Mouse (Mus musculus) macrophage (primary cell): ENCODE results near the gene Hand1. TPM values are rescaled to one million over a fixed set of nuclear protein-coding genes. Genes with fewer than 3 reads are reported as not detected.
"Not testable (repeated sequence)": the region's sequence is repeated elsewhere in the genome, so short reads cannot be mapped to it uniquely, and the experiment has no call there.

Experiments used
- H3K27ac ChIP-seq: fragments of 350-480 bp; formaldehyde crosslinking; 2 replicates; pipeline ENCODE4 v1.9.0; 2021
- H3K36me3 ChIP-seq: fragments of 350-480 bp; formaldehyde crosslinking; 2 replicates; pipeline ENCODE4 v1.9.0; 2021; ENCODE audit errors: inconsistent target
- H3K4me3 ChIP-seq: fragments of 350-480 bp; formaldehyde crosslinking; 2 replicates; pipeline ENCODE4 v1.9.0; 2021; ENCODE audit errors: inconsistent target
- H3K79me2 ChIP-seq: fragments of 350-480 bp; formaldehyde crosslinking; 2 replicates; pipeline ENCODE4 v1.9.0; 2021; ENCODE audit errors: inconsistent target
- WGBS: methylation state at CpG from one replicate; pipeline ENCODE4 v1.1.7; 2026; ENCODE audit warnings: inconsistent platforms; ENCODE audit not compliant: missing documents; 5-methylcytosine and 5-hydroxymethylcytosine counted together
- polyA plus RNA-seq: library from polyadenylated mRNA; stranded (reverse); fragments of 250-400 nt; gene quantifications from 3 replicates; pipeline ENCODE4 v1.2.4, GENCODE M21; 2018; ENCODE audit warnings: inconsistent platforms

Hand1 gene
- polyA plus RNA-seq, 1 experiment from 2014 or later = not detected

GRCm38 (mm10) chr11:57827048-57827914 is 5.3 kb downstream of the Hand1 start:
- no peak overlapping the region for H3K4me3 ChIP-seq
- WGBS = 6% methylated on average over 41 of the region's 41 CpGs

GRCm38 (mm10) chr11:57825234-57825633 is 7.4 kb downstream of the Hand1 start:
- H3K4me3 ChIP-seq, H3K27ac ChIP-seq, H3K36me3 ChIP-seq, H3K79me2 ChIP-seq: not testable (repeated sequence)
- 63% methylated on average over 9 of the region's 11 CpGs for WGBS

More at GRCm38 (mm10) chr11:57827048-57827914, 5.3 kb downstream of the Hand1 start:
- Histone ChIP-seq H3K27ac (no peak overlapping the region), H3K36me3 (no peaks in the 10 kb centered on the region), H3K79me2 (no peaks in the 10 kb centered on the region)

GRCm38 (mm10) chr11:57823714-57824113 is 8.9 kb downstream of the Hand1 start:
- 93% methylated on average over 7 of the region's 7 CpGs for WGBS
- H3K4me3 ChIP-seq = no peak overlapping the region

GRCm38 (mm10) chr11:57823159-57823558 is 9.5 kb downstream of the Hand1 start:
- H3K36me3 ChIP-seq, H3K4me3 ChIP-seq, H3K27ac ChIP-seq, H3K79me2 ChIP-seq: not testable (repeated sequence)
- 88% methylated on average over 2 of the region's 2 CpGs for WGBS

More at GRCm38 (mm10) chr11:57823714-57824113, 8.9 kb downstream of the Hand1 start:
- Histone ChIP-seq H3K79me2 (no peaks in the 10 kb centered on the region), H3K36me3 (no peaks in the 10 kb centered on the region), H3K27ac (no peak overlapping the region)

GRCm38 (mm10) chr11:57819999-57820581 is 12.5 kb downstream of the Hand1 start:
- no peaks in the 10 kb centered on the region for H3K79me2 ChIP-seq
- H3K27ac ChIP-seq = no peak overlapping the region
- WGBS = 28% methylated on average over 9 of the region's 9 CpGs
- H3K36me3 ChIP-seq = no peaks in the 10 kb centered on the region
- no peak overlapping the region for H3K4me3 ChIP-seq

- Histone ChIP-seq H3K79me2 (no peaks in the 10 kb centered on the region), H3K36me3 (no peaks in the 10 kb centered on the region), H3K27ac (no peak overlapping the region), H3K4me3 (no peak overlapping the region)
- WGBS = 97% methylated on average over 4 of the region's 4 CpGs
Observed at GRCm38 (mm10) chr11:57818189-57818588, 14.4 kb downstream of the Hand1 start.

GRCm38 (mm10) chr11:57813641-57814040 is 19.0 kb downstream of the Hand1 start:
- no peaks in the 10 kb centered on the region for H3K79me2 ChIP-seq
- peaks cover 18% of the 10 kb centered on the region for H3K36me3 ChIP-seq
- 98% methylated on average over 3 of the region's 3 CpGs for WGBS
- H3K27ac ChIP-seq = no peak overlapping the region
- H3K4me3 ChIP-seq = no peak overlapping the region

GRCm38 (mm10) chr11:57812212-57812611 is 20.4 kb downstream of the Hand1 start:
- Histone ChIP-seq H3K36me3 (peaks cover 27% of the 10 kb centered on the region), H3K4me3 (no peak overlapping the region), H3K79me2 (no peaks in the 10 kb centered on the region), H3K27ac (no peak overlapping the region)
- WGBS = 91% methylated on average over 8 of the region's 8 CpGs

- Histone ChIP-seq H3K27ac (no peak overlapping the region), H3K36me3 (peaks cover 32% of the 10 kb centered on the region), H3K4me3 (no peak overlapping the region), H3K79me2 (no peaks in the 10 kb centered on the region)
- 96% methylated on average over 7 of the region's 7 CpGs for WGBS
Observed at GRCm38 (mm10) chr11:57811006-57811405, 21.6 kb downstream of the Hand1 start.

- Histone ChIP-seq H3K36me3 (peaks cover 32% of the 10 kb centered on the region), H3K79me2 (no peaks in the 10 kb centered on the region; the same call in 1 of the 2 replicates), H3K4me3 (no peak overlapping the region), H3K27ac (no peak overlapping the region)
- WGBS = 97% methylated on average over 8 of the region's 8 CpGs
Observed at GRCm38 (mm10) chr11:57809732-57810098, 22.9 kb downstream of the Hand1 start.

- H3K27ac ChIP-seq = no peak overlapping the region
- H3K4me3 ChIP-seq = no peak overlapping the region
- 92% methylated on average over 14 of the region's 17 CpGs for WGBS
- H3K36me3 ChIP-seq = peaks cover 32% of the 10 kb centered on the region
- peaks cover 4% of the 10 kb centered on the region; the same call in 1 of the 2 replicates for H3K79me2 ChIP-seq
Observed at GRCm38 (mm10) chr11:57809017-57809731, 23.4 kb downstream of the Hand1 start.

- H3K27ac ChIP-seq = no peak overlapping the region
- H3K4me3 ChIP-seq = no peak overlapping the region
- H3K79me2 ChIP-seq = peaks cover 23% of the 10 kb centered on the region; the same call in 1 of the 2 replicates
- 91% methylated on average over 3 of the region's 3 CpGs for WGBS
- peaks cover 27% of the 10 kb centered on the region; the same call in 1 of the 2 replicates for H3K36me3 ChIP-seq
Observed at GRCm38 (mm10) chr11:57805047-57805446, 27.6 kb downstream of the Hand1 start.

GRCm38 (mm10) chr11:57802511-57802870 is 30.1 kb downstream of the Hand1 start:
- WGBS = 2% methylated on average over 18 of the region's 18 CpGs
- Histone ChIP-seq H3K4me3 (peak overlapping the region; percentile 34), H3K36me3 (peaks cover 8% of the 10 kb centered on the region; the same call in 1 of the 2 replicates), H3K27ac (no peak overlapping the region), H3K79me2 (peaks cover 23% of the 10 kb centered on the region; the same call in 1 of the 2 replicates)

- Histone ChIP-seq H3K27ac (no peak overlapping the region), H3K36me3 (peaks cover 3% of the 10 kb centered on the region; the same call in 1 of the 2 replicates), H3K4me3 (peak overlapping the region; percentile 34), H3K79me2 (peaks cover 23% of the 10 kb centered on the region; the same call in 1 of the 2 replicates)
- 1% methylated on average over 58 of the region's 85 CpGs for whole genome bisulfite sequencing
Observed at GRCm38 (mm10) chr11:57801766-57802510, 30.7 kb downstream of the Hand1 start.
